Mouse (Mus musculus) urinary bladder, postnatal 4 days (tissue): Measurements from ENCODE around the gene Creld2.

Source experiments
- DNase-seq, 2 experiments: peaks; one replicate each; pipeline ENCODE4 v3.0.0; 2021 to 2022; ENCODE audit warnings: low spot score in 2 of 2

Gene Creld2

GRCm38 (mm10) chr15:88867368-88868023, 48.0 kb downstream of the Creld2 start:
- no peak for DNase-seq

- no peak for DNase-seq
Measured at GRCm38 (mm10) chr15:88868024-88868742, 48.7 kb downstream of the Creld2 start.

- DNase-seq: no peak
Measured at GRCm38 (mm10) chr15:88870418-88871185, 51.2 kb downstream of the Creld2 start.

- no peak for DNase-seq
Measured at GRCm38 (mm10) chr15:88874061-88874460, 54.6 kb downstream of the Creld2 start.

GRCm38 (mm10) chr15:88874477-88874876, 55.0 kb downstream of the Creld2 start:
- DNase-seq: no peak

- no peak for DNase-seq
Measured at GRCm38 (mm10) chr15:88875625-88876081, 56.2 kb downstream of the Creld2 start.
